Mouse (Mus musculus) limb, embryonic 12.5 days (tissue): ENCODE results near the gene Wdr19. TPM values are rescaled to one million over a fixed set of nuclear protein-coding genes. Genes with fewer than 3 reads are reported as not detected.
A peak's percentile ranks its signal among the peaks of the same experiment; 100 is the strongest.

Source experiments
- ATAC-seq: fragments of 200-750 bp; cut with Nextera tagmentation; 2 replicates; pipeline ENCODE4 v1.8.0; 2017; ENCODE audit warnings: low read depth, moderate TSS enrichment; ENCODE audit not compliant: insufficient number of reproducible peaks, insufficient read depth, low FRiP score, low TSS enrichment
- H3K27ac ChIP-seq: fragments of 300-500 bp; sonication (generic); 2 replicates; pipeline ENCODE4 v1.5.1; 2016; ENCODE audit warnings: mild to moderate bottlenecking, moderate library complexity
- H3K27me3 ChIP-seq: fragments of 300-500 bp; sonication (generic); 2 replicates; pipeline ENCODE4 v1.6.1; 2016; ENCODE audit warnings: mild to moderate bottlenecking, moderate library complexity
- H3K36me3 ChIP-seq: fragments of 300-500 bp; sonication (generic); 2 replicates; pipeline ENCODE4 v1.6.1; 2016; ENCODE audit warnings: mild to moderate bottlenecking, moderate library complexity
- H3K4me1 ChIP-seq: fragments of 300-500 bp; sonication (generic); replicated peaks from 2 replicates; pipeline ENCODE4 v1.6.1; 2016
- H3K4me2 ChIP-seq: fragments of 300-500 bp; sonication (generic); 2 replicates; pipeline ENCODE4 v1.6.1; 2016; ENCODE audit warnings: mild to moderate bottlenecking, moderate library complexity
- H3K4me3 ChIP-seq: fragments of 300-500 bp; sonication (generic); replicated peaks from 2 replicates; pipeline ENCODE4 v1.5.1; 2016; ENCODE audit warnings: mild to moderate bottlenecking
- H3K9ac ChIP-seq: fragments of 300-500 bp; sonication (generic); replicated peaks from 2 replicates; pipeline ENCODE4 v1.6.1; 2016; ENCODE audit warnings: mild to moderate bottlenecking, moderate library complexity
- H3K9me3 ChIP-seq: fragments of 300-500 bp; sonication (generic); 2 replicates; pipeline ENCODE4 v1.6.1; 2016; ENCODE audit warnings: mild to moderate bottlenecking, moderate library complexity
- WGBS: fragments of 180-500 bp; shearing (Covaris S2); methylation state at CpG from one replicate; pipeline ENCODE4 v1.1.7; 2016; 5-methylcytosine and 5-hydroxymethylcytosine counted together
- polyA plus RNA-seq: library from polyadenylated mRNA; unstranded; fragments of >200 nt; fragmentation: Nextera tagmentation; extraction: Ambion mirVana; gene quantifications from 2 replicates; pipeline ENCODE4 v1.2.1, GENCODE M21; 2016

Wdr19 gene
- polyA plus RNA-seq, 1 experiment from 2014 or later = 12.2 TPM

DNA sequence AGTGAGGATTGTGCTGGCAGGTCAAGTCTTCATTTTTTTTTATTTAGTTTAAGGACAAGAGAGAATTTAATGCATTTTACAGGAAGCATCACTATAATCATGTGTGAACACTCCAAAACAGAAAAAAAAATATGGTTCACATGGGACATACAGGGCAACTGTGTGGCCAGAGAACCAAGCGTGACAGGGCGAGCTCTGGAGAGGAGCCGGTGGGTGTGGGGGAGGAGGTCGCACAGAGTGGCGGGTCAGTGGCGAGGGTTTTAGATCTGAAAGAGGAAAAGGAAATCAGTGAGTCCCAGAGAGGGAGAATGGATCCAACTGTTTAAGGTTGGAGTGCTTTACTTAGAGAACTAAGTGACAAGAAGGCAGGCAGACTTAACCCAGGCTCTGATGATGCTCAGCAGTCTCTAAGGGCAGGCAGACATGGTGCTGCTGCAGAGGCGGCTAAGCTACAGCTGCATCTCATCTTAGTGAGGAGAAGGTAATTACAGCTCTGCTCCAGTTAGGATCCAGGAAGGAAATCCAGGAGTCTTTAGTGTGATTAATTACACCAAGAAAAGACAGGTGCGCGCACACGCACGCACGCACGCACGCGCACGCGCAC is 35.9 kb upstream of the Wdr19 start:
- WGBS = 80% methylated on average over 17 of the region's 17 CpGs
- Histone ChIP-seq H3K27ac (no peak overlapping the region), H3K4me3 (no peak overlapping the region), H3K4me1 (peaks cover 17% of the 10 kb centered on the region), H3K27me3 (no peaks in the 10 kb centered on the region), H3K9me3 (no peaks in the 10 kb centered on the region), H3K4me2 (no peak overlapping the region), H3K36me3 (peaks cover 41% of the 10 kb centered on the region), H3K9ac (no peak overlapping the region)
- no peak for ATAC-seq

DNA sequence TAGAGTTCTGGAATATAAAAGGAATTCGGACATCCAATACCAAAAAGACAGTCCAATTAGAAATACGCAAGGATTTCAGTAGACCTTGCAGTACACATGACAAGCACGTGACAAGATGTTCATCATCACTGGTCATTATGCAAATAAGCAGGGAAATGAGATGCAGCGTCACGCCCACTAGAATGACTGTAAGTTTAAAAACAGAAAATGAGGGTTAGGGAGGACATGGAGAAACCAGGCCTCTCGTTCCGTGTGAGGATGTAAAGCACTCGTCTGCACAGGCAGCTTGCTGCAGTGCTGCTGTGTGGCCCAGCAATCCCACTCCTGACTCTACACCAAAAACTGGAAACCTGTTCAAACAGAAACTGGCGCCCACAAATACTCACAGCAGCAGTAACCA is 29.3 kb upstream of the Wdr19 start:
- peaks cover 12% of the 10 kb centered on the region for H3K36me3 ChIP-seq
- no peak overlapping the region for H3K4me3 ChIP-seq
- ATAC-seq = no peak
- no peak overlapping the region for H3K27ac ChIP-seq
- WGBS = 90% methylated on average over 9 of the region's 9 CpGs
- H3K9ac ChIP-seq = no peak overlapping the region
- H3K4me1 ChIP-seq = peaks cover 25% of the 10 kb centered on the region
- no peaks in the 10 kb centered on the region for H3K9me3 ChIP-seq
- H3K4me2 ChIP-seq = no peak overlapping the region
- H3K27me3 ChIP-seq = no peaks in the 10 kb centered on the region

DNA sequence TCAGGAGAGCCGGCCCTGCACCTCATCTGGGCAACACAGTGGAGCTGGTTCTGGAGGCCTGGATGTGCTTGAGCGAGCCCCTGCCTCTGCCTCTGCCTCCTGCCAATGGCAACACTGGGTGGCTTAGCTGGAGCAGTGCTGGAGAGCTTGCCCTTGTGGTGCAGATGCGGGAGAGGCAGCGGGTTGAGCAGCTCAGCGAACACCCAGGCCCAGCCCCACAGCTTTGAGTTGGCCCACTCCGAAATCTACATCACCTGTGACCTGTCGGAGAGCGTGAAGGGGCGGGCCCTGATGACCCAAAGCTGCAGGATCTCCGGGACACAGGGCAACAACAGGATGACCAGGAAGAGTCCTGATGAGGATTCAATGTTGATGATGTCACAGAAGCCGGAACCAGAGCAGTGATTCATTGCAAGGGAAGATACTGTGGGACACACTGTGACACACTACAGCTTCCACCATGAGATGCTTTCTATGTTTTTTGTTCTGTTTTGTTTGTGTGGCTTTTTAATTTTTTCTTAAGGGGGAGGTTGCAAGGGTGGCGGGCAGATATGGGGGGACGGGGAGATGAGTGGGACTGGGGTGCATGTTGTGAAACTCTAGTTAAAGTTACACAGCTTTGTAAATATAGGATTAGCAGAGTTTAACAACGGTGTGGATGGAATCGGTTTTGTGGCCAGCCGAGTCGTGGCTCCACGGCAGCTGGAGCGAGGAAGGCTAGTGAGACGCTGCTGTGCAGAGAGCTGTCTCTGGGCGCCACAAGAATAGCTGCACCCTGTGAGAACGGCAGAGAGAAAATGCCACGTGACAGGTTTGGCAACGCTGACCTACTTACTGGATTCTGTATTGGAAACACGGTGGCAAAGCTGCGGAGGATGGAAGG is 24.2 kb upstream of the Wdr19 start:
- no peaks in the 10 kb centered on the region for H3K36me3 ChIP-seq
- no peak overlapping the region for H3K27ac ChIP-seq
- H3K9ac ChIP-seq = no peak overlapping the region
- 68% methylated on average over 26 of the region's 26 CpGs for WGBS
- peaks cover 30% of the 10 kb centered on the region for H3K4me1 ChIP-seq
- no peak overlapping the region for H3K4me3 ChIP-seq
- no peaks in the 10 kb centered on the region for H3K9me3 ChIP-seq
- no peak overlapping the region for H3K4me2 ChIP-seq
- no peak for ATAC-seq
- H3K27me3 ChIP-seq = no peaks in the 10 kb centered on the region

DNA sequence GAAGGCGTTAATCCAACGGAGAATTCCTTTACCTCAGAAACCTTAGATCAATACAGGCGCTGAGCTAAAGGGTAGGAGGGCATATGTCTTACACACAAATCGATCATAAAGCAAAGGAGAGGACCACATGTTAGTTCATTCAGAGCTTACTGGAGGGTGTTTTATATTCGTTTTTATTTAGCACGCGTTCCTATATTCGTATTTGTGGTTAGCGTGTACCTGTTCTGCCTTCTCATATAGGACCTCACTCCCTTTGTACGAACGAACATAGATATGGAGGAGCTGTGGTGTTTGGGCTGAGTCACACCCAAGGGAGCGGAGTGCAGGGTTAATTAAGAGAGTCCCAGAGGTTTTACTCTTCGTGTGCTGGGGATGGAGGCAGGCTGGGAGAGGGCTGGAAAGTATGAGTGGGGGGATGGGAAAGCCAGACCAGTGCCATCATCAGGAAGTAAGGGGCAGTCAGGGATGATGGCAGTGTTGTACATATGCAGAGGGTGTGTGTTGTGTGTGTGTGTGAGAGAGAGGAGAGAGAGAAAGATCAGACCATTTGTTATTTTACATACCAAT is 23.5 kb upstream of the Wdr19 start:
- Histone ChIP-seq H3K27me3 (no peaks in the 10 kb centered on the region), H3K36me3 (no peaks in the 10 kb centered on the region), H3K4me2 (no peak overlapping the region), H3K9ac (no peak overlapping the region), H3K4me1 (peaks cover 31% of the 10 kb centered on the region), H3K9me3 (no peaks in the 10 kb centered on the region), H3K27ac (no peak overlapping the region), H3K4me3 (no peak overlapping the region)
- 69% methylated on average over 13 of the region's 13 CpGs for WGBS
- ATAC-seq = no peak

DNA sequence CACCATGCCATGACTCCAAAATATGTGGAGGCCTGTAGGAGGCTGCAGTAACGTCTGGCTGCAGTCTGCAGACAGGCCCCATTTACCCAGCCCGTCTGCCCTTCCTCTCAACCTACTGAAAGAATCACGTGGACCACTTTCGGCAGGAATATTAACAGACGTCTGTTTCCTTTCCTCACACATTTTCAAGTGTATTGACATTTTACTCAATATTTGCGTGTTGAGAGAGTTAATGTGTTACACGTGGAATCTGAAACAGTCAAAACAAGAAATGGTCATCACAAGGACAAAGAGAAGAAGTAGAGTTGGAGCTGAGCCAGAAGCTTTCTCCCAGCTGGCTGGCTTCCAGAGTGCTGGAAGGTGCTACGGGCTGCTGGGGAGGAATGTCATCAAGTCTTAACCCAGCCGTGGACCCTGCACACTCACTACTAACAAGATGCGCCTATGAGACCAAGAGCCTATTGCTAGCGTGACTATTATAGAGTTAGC is 22.4 kb upstream of the Wdr19 start:
- Histone ChIP-seq H3K4me1 (peaks cover 40% of the 10 kb centered on the region), H3K9ac (no peak overlapping the region), H3K4me2 (peak overlapping the region; percentile 15; the same call in 1 of the 2 replicates), H3K36me3 (no peaks in the 10 kb centered on the region), H3K9me3 (no peaks in the 10 kb centered on the region), H3K27ac (peak overlapping the region; percentile 59), H3K4me3 (no peak overlapping the region), H3K27me3 (no peaks in the 10 kb centered on the region)
- peak; percentile 71; the same call in 1 of the 2 replicates for ATAC-seq
- 47% methylated on average over 11 of the region's 11 CpGs for WGBS

DNA sequence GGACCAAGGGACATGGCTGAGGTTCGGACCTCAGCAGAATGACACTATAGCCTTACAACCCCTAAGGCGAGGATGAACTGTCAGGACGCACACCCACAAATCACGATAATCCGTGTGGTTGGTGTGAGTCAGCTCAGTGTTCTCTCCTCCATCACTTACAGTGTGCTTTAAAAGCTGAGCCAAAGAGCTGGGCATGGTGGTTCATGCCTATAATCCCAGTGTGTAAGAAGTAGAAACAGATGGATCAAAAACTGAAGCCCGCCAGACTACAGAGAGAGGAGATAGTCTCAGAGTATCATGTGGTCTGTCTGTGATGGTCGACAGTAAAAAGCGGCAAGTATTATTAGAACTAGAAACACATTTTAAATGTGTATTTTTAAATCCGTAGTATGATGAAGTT is 21.0 kb upstream of the Wdr19 start:
- WGBS = 88% methylated on average over 9 of the region's 9 CpGs
- no peaks in the 10 kb centered on the region for H3K27me3 ChIP-seq
- ATAC-seq = no peak

DNA sequence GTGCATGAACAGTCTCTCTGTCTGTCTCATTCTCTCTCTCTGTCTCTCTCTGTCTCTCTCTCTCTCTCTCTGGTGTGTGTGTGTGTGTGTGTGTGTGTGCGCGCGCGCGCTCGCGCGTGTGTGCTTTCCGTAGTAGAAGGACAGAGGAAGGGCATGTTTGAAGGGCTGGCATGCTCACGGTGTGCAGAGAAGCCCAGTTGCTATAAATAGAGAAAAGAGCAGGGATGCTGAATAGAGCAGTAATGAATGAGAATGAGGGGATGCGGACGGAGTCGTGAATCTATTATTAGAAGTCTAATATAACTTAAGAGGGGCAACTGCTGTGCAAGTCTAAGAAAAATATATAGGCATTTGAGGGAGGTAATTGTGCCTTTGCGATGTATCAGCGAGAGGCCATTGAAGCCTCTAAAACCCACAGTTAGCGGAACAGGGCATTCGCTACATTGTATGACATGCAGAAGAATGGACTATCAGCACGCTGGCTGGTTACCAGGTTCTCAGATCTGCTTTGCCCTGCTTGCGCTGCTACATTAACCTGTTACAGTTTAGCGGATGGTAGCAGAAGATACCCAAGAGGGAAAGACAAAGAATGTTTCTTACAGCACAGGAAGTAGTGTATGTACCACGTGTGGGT is 18.2 kb upstream of the Wdr19 start:
- 79% methylated on average over 21 of the region's 21 CpGs for WGBS
- Histone ChIP-seq H3K9ac (no peak overlapping the region), H3K4me2 (no peak overlapping the region), H3K4me3 (no peak overlapping the region), H3K9me3 (no peaks in the 10 kb centered on the region; the same call in 1 of the 2 replicates), H3K27ac (peak overlapping the region; percentile 64), H3K36me3 (no peaks in the 10 kb centered on the region), H3K27me3 (no peaks in the 10 kb centered on the region), H3K4me1 (peaks cover 28% of the 10 kb centered on the region)
- ATAC-seq = no peak

More for the DNA sequence above, 21.0 kb upstream of the Wdr19 start:
- Histone ChIP-seq H3K4me2 (no peak overlapping the region), H3K9me3 (no peaks in the 10 kb centered on the region; the same call in 1 of the 2 replicates), H3K4me1 (peaks cover 40% of the 10 kb centered on the region), H3K4me3 (no peak overlapping the region), H3K36me3 (no peaks in the 10 kb centered on the region), H3K27ac (no peak overlapping the region), H3K9ac (no peak overlapping the region)

DNA sequence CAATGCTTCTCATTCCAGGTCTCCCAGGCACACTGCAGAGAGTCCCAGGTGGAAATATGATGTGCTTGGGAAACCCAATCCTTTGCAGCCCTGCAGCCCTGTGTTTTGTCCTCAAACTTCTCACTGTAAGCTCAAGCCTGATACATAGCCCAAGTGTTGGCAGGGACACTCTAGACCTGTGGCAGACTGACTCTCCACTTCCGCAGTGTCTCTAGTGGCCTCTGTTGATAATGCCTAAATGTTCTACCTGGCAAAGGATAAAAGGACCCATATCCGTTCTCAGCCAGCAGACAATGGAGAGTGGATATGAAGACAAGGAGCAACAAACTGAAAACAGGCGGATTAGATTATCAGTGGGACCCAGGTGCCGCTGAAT is 17.7 kb upstream of the Wdr19 start:
- WGBS = 82% methylated on average over 4 of the region's 4 CpGs
- no peak overlapping the region for H3K4me2 ChIP-seq
- no peaks in the 10 kb centered on the region for H3K27me3 ChIP-seq
- peaks cover 25% of the 10 kb centered on the region for H3K4me1 ChIP-seq
- no peak overlapping the region for H3K27ac ChIP-seq
- H3K36me3 ChIP-seq = no peaks in the 10 kb centered on the region
- H3K4me3 ChIP-seq = no peak overlapping the region
- H3K9me3 ChIP-seq = no peaks in the 10 kb centered on the region; the same call in 1 of the 2 replicates
- no peak overlapping the region for H3K9ac ChIP-seq
- ATAC-seq = no peak

DNA sequence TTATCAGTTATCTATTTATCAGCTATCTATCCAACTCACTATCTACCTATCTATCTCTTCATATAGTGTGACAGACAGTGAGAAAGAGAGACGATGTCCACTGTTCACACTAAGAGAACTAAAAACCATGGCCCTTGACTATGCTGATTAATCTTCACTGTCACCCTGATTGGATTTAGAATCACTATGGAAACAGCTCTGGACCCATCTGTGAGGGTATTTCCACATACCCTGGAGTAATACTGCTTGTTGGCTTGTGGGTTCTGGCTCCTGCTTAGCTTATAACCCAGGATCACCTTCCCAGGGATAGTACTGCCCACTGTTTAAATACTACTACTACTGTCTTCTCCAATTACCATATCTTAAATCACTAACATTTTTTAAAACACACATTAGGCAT is 17.2 kb upstream of the Wdr19 start:
- WGBS = 94% methylated on average over 1 of the region's 1 CpGs
- Histone ChIP-seq H3K9ac (no peak overlapping the region), H3K27ac (no peak overlapping the region), H3K27me3 (no peaks in the 10 kb centered on the region), H3K4me3 (no peak overlapping the region), H3K36me3 (no peaks in the 10 kb centered on the region), H3K4me2 (no peak overlapping the region), H3K4me1 (peaks cover 20% of the 10 kb centered on the region), H3K9me3 (no peaks in the 10 kb centered on the region; the same call in 1 of the 2 replicates)
- no peak for ATAC-seq

DNA sequence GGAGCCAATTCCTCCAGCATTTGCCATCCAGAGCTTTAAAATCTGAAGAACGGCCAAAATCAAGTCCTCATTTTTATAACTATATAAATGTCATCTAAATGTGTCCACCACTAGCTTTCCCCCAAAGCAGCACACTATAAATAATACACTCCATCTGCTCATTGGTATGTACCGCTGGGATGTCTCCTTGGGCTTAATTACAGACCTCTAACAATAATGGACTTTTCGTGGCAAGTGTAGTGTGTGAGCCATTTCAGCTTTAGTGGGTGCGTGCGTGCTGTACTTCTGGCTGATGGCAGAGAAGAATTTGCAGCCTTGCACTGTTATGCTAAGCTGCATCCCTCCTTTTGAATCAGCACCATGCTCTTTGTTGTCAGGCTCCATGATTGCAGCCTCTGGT is 7.9 kb upstream of the Wdr19 start:
- Histone ChIP-seq H3K4me2 (no peak overlapping the region), H3K27ac (no peak overlapping the region), H3K4me1 (no peaks in the 10 kb centered on the region), H3K27me3 (no peaks in the 10 kb centered on the region), H3K9me3 (peaks cover 5% of the 10 kb centered on the region), H3K36me3 (no peaks in the 10 kb centered on the region), H3K4me3 (no peak overlapping the region), H3K9ac (no peak overlapping the region)
- ATAC-seq = no peak
- WGBS = 85% methylated on average over 5 of the region's 5 CpGs

DNA sequence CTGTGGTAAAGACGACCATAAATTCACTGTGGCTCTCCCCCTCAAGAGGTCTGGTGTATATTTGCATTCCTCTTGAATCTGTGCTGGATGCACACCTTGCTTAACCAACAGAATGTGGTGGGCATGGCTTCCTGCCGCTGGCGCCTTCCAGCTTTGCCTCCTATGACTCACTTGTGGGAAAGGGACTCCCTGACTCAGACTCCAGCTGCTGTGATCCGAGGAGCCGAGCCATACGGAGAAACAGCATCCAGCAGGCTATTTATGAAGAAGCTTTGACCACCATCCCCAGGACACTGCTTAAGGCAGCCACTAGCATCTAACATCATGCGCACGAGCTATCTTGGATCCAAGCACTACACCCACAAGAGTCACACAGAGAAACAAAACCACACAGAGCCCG is 5.1 kb upstream of the Wdr19 start:
- Histone ChIP-seq H3K9me3 (peaks cover 5% of the 10 kb centered on the region), H3K9ac (no peak overlapping the region), H3K27me3 (no peaks in the 10 kb centered on the region), H3K4me1 (0 out of 2 replicates have a peak, but pooled peaks cover 5% of the 10 kb centered on the region), H3K4me2 (no peak overlapping the region), H3K4me3 (no peak overlapping the region), H3K27ac (no peak overlapping the region), H3K36me3 (no peaks in the 10 kb centered on the region)
- 85% methylated on average over 9 of the region's 9 CpGs for WGBS
- ATAC-seq = no peak
